Mouse (Mus musculus) midbrain, postnatal 0 days (tissue): ENCODE results near the gene Aplp2. TPM values are rescaled to one million over a fixed set of nuclear protein-coding genes. Genes with fewer than 3 reads are reported as not detected.

ENCODE experiments used
- ATAC-seq: fragments of 200-750 bp; cut with Nextera tagmentation; 2 replicates; pipeline ENCODE4 v1.8.0; 2017; ENCODE audit warnings: moderate number of reproducible peaks, mild to moderate bottlenecking, moderate TSS enrichment, moderate library complexity; ENCODE audit not compliant: low FRiP score
- DNase-seq: peaks from one replicate; pipeline ENCODE4 v3.0.0-alpha.2; 2015; ENCODE audit warnings: low spot score
- H3K27ac ChIP-seq: fragments of 300-500 bp; sonication (generic); 2 replicates; pipeline ENCODE4 v1.5.1; 2014; ENCODE audit warnings: low read depth, mild to moderate bottlenecking, low read length, mixed read lengths
- H3K27me3 ChIP-seq: fragments of 300-500 bp; sonication (generic); 2 replicates; pipeline ENCODE4 v1.6.1; 2014; ENCODE audit warnings: low read length, control low read depth, mixed read lengths; ENCODE audit not compliant: insufficient read depth
- H3K36me3 ChIP-seq: fragments of 300-500 bp; sonication (generic); 2 replicates; pipeline ENCODE4 v1.6.1; 2014; ENCODE audit warnings: low read length, control low read depth, mixed read lengths; ENCODE audit not compliant: insufficient read depth
- H3K4me1 ChIP-seq: fragments of 300-500 bp; sonication (generic); 2 replicates; pipeline ENCODE4 v1.6.1; 2014; ENCODE audit warnings: mild to moderate bottlenecking, control low read depth, antibody characterized with exemption, low read length, mixed read lengths; ENCODE audit not compliant: insufficient read depth
- H3K4me2 ChIP-seq: fragments of 300-500 bp; sonication (generic); 2 replicates; pipeline ENCODE4 v1.6.1; 2014; ENCODE audit warnings: low read depth, mild to moderate bottlenecking, low read length, mixed read lengths; ENCODE audit not compliant: poor library complexity, severe bottlenecking
- H3K4me3 ChIP-seq: fragments of 300-500 bp; sonication (generic); 2 replicates; pipeline ENCODE4 v1.5.1; 2014; ENCODE audit warnings: low read depth, mild to moderate bottlenecking, low read length, moderate library complexity
- H3K9ac ChIP-seq: fragments of 300-500 bp; sonication (generic); replicated peaks from 2 replicates; pipeline ENCODE4 v1.6.1; 2014; ENCODE audit warnings: mild to moderate bottlenecking, low read length, moderate library complexity, mixed read lengths; ENCODE audit not compliant: poor library complexity, severe bottlenecking
- H3K9me3 ChIP-seq: fragments of 300-500 bp; sonication (generic); 2 replicates; pipeline ENCODE4 v1.6.1; 2016; ENCODE audit warnings: low read length, control low read depth
- CTCF ChIP-seq: IDR thresholded peaks from 2 replicates; pipeline ENCODE4 v1.5.1; 2016; ENCODE audit warnings: antibody characterized with exemption, mild to moderate bottlenecking
- WGBS: fragments of 180-500 bp; shearing (Covaris S2); extraction: QIAGEN DNeasy Blood & Tissue Kit; methylation state at CpG from one replicate; pipeline ENCODE4 v1.1.7; 2014; 5-methylcytosine and 5-hydroxymethylcytosine counted together
- polyA plus RNA-seq: library from polyadenylated mRNA; unstranded; fragments of >200 nt; fragmentation: Nextera tagmentation; extraction: Ambion mirVana; gene quantifications from 2 replicates; pipeline ENCODE4 v1.2.1, GENCODE M21; 2015
- total RNA-seq: library from RNA; depleted of rRNA; stranded (reverse); fragments of >200 nt; gene quantifications from 2 replicates; pipeline ENCODE4 v1.2.3, GENCODE M21; 2014

Aplp2 gene
- total and polyA plus RNA-seq, 2 experiments from 2014 or later = 379 to 406 TPM

DNA sequence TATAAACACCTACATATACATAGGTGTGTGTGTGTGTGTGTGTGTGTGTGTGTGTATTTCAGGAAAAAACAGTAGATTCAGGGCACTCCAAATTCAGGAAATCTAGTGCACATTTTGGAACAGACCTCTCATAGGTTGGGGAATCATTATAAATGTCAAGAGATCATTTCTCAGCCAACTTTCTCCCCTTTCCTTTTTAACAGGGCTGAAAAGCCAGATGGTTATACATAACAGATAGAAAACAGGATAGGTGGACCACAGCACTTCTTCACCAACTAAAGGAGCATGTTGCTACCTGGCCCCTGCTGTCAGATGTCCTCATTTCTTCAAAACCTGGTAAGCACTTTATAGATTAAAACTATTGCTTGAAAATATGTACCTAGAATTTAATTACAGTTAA, 14.9 kb downstream of the Aplp2 start:
- TF ChIP-seq CTCF = no peak
- Histone ChIP-seq H3K9ac (no peak overlapping the region), H3K27ac (no peak overlapping the region), H3K4me1 (no peaks in the 10 kb centered on the region), H3K27me3 (no peaks in the 10 kb centered on the region), H3K36me3 (no peaks in the 10 kb centered on the region), H3K4me2 (no peak overlapping the region), H3K9me3 (no peaks in the 10 kb centered on the region), H3K4me3 (no peak overlapping the region)
- no peak for ATAC-seq
- no peak for DNase-seq

DNA sequence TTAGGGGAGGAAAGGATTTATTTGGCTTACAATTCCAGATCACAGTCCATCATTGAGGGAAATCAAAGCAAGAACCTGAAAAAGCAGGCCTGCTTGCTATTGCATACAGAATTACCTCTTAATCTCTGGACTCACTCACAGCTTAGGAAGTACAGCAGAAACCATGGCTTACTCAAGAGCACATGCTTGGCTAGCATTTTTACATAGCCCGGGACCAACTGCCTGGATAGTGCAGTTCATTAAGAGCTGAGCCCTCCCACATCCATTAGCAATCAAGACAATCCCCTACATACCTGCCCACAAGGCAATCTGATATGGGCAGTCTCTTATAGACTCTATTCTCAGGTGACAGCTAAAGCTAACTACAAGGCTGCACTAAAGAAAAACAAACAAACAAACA, 16.0 kb downstream of the Aplp2 start:
- Histone ChIP-seq H3K36me3 (no peaks in the 10 kb centered on the region), H3K4me1 (no peaks in the 10 kb centered on the region), H3K4me2 (no peak overlapping the region), H3K9ac (no peak overlapping the region), H3K27me3 (no peaks in the 10 kb centered on the region), H3K9me3 (no peaks in the 10 kb centered on the region), H3K4me3 (no peak overlapping the region), H3K27ac (no peak overlapping the region)
- WGBS = 100% methylated on average over 1 of the region's 1 CpGs
- no peak for TF ChIP-seq CTCF
- no peak for ATAC-seq
- DNase-seq = no peak

DNA sequence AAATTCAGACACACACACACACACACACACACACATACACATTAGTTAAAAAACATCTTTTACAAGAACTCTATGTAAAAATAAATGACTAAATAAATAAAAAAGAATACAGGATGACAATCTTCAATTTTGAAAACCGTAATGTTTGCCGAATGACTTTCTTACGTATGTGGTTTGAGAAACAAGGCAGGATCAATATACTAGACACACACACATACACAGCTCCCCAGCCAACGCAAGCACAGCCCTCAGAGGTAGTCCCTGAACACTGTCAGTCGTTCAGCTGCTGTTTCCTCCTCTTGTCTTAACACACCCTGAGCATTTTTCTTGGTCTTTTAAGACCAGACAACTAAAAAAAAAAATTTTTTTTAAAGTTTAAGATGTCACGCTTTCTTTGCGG, 19.2 kb downstream of the Aplp2 start:
- Histone ChIP-seq H3K9me3 (no peaks in the 10 kb centered on the region), H3K9ac (no peak overlapping the region), H3K27me3 (no peaks in the 10 kb centered on the region), H3K4me3 (no peak overlapping the region), H3K27ac (no peak overlapping the region), H3K36me3 (no peaks in the 10 kb centered on the region), H3K4me1 (no peaks in the 10 kb centered on the region), H3K4me2 (no peak overlapping the region)
- TF ChIP-seq CTCF = no peak
- DNase-seq = no peak
- 92% methylated on average over 7 of the region's 7 CpGs for WGBS
- no peak for ATAC-seq

DNA sequence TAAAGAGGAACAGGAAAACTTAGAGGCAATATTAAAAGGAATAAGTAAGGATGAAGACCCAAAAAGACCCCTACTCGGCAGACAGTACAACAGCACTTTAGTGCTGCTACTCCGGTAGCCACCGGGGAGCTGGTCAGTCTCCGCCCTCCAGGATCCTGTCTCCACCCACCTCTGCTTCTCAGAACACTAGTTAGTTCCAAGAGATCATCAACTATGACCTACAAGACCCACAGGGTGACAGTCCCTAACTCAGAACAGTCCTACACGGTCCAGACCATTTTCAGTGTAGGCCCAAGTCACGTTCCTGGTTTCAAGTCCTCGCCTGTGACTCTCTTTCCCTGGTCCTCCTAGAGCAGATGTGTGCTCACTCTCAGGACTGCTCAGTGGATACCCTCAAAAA, 20.1 kb downstream of the Aplp2 start:
- no peak overlapping the region for H3K27ac ChIP-seq
- H3K9me3 ChIP-seq = no peaks in the 10 kb centered on the region
- H3K4me1 ChIP-seq = no peaks in the 10 kb centered on the region
- H3K27me3 ChIP-seq = no peaks in the 10 kb centered on the region
- no peak overlapping the region for H3K9ac ChIP-seq
- ATAC-seq = no peak
- no peaks in the 10 kb centered on the region for H3K36me3 ChIP-seq
- no peak for TF ChIP-seq CTCF
- 76% methylated on average over 7 of the region's 7 CpGs for WGBS
- H3K4me2 ChIP-seq = no peak overlapping the region
- no peak for DNase-seq
- no peak overlapping the region for H3K4me3 ChIP-seq

DNA sequence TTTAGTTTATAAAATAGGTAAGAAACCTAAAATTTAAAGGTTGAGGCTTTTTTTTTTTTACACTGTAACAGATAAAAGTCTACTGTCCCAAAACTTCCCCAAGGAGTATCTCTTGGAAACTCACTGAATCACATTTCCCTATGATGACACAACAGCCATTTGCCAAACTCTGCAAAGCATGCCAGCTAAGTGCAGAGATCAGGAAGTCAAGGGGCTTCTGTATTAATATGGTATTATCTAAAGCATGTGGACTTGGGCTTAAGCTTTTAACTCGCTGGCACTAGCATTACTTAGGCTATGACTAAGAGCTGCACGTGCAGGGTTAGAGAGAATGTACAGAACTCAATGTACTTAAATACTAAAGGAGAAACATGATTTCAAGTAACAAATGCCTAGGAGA, 22.4 kb downstream of the Aplp2 start:
- WGBS = 59% methylated on average over 2 of the region's 2 CpGs
- no peak overlapping the region for H3K4me2 ChIP-seq
- TF ChIP-seq CTCF = no peak
- no peaks in the 10 kb centered on the region for H3K4me1 ChIP-seq
- DNase-seq (no peak), ATAC-seq (no peak)
- no peaks in the 10 kb centered on the region for H3K27me3 ChIP-seq
- H3K9me3 ChIP-seq = no peaks in the 10 kb centered on the region
- no peak overlapping the region for H3K4me3 ChIP-seq
- no peak overlapping the region for H3K27ac ChIP-seq
- no peaks in the 10 kb centered on the region for H3K36me3 ChIP-seq
- no peak overlapping the region for H3K9ac ChIP-seq

DNA sequence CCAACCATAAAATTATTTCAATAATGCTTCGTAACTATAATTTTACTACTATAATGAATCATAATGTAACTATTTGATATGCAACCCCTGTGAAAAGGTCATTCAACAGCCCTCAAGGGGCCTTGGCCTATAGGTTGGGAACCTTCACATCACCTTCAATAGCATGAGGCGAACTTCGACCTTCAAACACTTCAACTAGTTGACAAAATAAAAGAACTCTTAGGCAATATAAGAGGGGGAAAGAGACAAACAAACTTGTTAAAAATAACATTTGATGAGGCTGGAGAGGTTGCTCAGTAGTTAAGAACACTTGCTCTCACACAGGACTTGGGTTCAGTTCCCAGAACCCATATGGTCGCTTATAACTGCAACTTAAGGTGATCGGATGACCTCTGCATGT, 27.2 kb downstream of the Aplp2 start:
- H3K36me3 ChIP-seq = no peaks in the 10 kb centered on the region
- TF ChIP-seq CTCF = no peak

DNA sequence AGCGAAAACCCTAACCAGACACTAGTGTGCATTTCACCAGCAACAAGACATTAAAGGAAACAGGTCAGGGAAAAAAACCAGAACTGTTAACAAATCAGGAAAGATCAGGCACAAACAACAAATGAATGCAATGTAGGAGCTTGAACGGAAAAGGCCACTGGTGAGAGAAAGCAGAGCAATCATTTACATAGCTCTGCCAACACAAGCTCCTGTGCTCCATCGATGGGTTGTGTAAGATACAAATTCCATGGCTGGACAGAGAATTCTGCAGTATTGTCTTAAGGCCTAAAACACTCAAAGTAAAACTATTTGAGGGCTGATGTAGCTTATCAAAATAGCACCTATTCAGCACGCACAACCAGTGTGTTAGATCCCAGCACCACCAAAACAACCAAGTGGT, 28.6 kb downstream of the Aplp2 start:
- Histone ChIP-seq H3K4me1 (0 out of 2 replicates have a peak, but pooled peaks cover 3% of the 10 kb centered on the region), H3K27ac (no peak overlapping the region), H3K27me3 (no peaks in the 10 kb centered on the region), H3K9me3 (no peaks in the 10 kb centered on the region), H3K9ac (no peak overlapping the region), H3K4me2 (no peak overlapping the region), H3K36me3 (no peaks in the 10 kb centered on the region), H3K4me3 (no peak overlapping the region)
- DNase-seq (no peak), ATAC-seq (no peak)
- TF ChIP-seq CTCF = no peak
- WGBS = 77% methylated on average over 4 of the region's 4 CpGs

More for the DNA sequence above, 27.2 kb downstream of the Aplp2 start:
- ATAC-seq (no peak), DNase-seq (no peak)
- H3K9me3 ChIP-seq = no peaks in the 10 kb centered on the region
- WGBS = over 99% methylated on average over 5 of the region's 5 CpGs
- 0 out of 2 replicates have a peak, but pooled peaks cover 3% of the 10 kb centered on the region for H3K4me1 ChIP-seq
- no peak overlapping the region for H3K9ac ChIP-seq
- no peaks in the 10 kb centered on the region for H3K27me3 ChIP-seq
- no peak overlapping the region for H3K4me2 ChIP-seq
- no peak overlapping the region for H3K27ac ChIP-seq
- no peak overlapping the region for H3K4me3 ChIP-seq
